Mouse (Mus musculus) gastrocnemius, postnatal 14 days (tissue): ENCODE results near the gene Il5. TPM values are rescaled to one million over a fixed set of nuclear protein-coding genes. Genes with fewer than 3 reads are reported as not detected.

ENCODE experiments used
- DNase-seq: peaks from one replicate; pipeline ENCODE4 v3.0.0; 2021; ENCODE audit warnings: mixed read lengths
- intact Hi-C: fragments of 180-260 bp; cut with DNase I; formaldehyde crosslinking; loops from one replicate; pipeline ENCODE4 v1.15.1; 2025; ENCODE audit warnings: low total_unique reads
- microRNA-seq, 2 experiments: library from miRNA; unstranded; fragments of <30 nt; microRNA quantifications; one replicate each; pipeline ENCODE4 v1.2.0; 2021
- total RNA-seq, 2 experiments: library from RNA; stranded (reverse); gene quantifications; 2 replicates each; pipeline ENCODE4 v1.2.3; 2021

Il5 gene
- total RNA-seq, 2 experiments from 2014 or later, result not detected

DNA sequence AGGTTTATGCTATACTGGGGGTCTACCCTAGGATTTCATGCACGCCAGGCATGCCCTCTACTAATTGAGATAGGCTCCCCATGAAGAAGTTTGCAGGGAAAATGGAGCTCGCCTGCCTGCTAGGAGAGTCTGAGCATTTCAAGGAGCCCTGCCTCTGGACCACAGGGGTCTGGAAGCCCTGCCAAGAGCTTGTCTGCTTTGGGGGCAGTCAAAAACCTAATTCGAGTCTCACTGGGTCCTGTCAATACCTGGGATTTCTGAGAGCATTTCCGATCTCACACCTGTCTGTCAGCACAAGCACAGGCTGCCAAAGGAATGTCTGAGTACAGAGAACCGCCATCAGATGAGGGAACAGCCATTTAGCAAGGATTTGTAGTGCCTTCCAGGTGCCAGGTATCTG lies 44.0 kb downstream of the Il5 start:
- DNase-seq, result no peak
- intact Hi-C loops, result no loop called here

DNA sequence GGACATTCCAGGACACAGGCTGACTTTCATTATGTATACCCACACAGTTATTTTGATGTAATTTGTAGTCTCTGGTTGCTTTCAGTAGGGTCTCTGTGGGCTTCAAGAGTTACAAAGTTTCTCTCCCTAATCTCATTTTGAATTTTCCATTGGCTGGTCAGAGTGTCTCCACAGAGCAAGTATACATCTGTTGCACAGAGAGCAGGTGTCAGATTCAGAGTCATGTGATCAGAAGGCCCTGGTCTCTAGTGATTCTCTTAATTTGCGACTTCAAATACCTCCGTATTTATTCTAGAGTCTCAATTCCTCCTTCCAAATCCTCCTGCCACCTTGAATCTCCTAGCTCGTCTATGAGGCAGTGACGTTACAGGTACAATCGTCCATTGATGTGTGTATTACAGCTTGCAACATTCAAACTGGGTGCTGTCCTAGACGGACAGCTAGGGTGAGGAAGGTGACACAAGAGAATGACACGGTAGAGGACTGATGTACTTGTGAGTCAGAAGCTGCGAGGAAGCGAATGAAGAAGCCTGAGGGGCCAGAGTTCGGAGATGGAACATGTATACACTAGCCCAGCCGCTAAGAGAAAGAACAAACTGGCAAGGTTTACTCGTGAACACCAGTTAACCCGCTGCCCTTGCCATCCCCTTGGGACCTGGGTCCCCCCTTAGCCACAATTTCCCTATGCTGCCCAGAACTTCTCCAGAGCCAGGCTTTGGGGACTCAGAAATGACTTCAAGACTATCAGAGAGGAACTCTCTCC lies 48.0 kb downstream of the Il5 start:
- intact Hi-C loops, result loop anchor here (5.0 kb wide), 1 partner anchor 79 kb away; no protein-coding TSS in a partner anchor
- DNase-seq, result no peak

DNA sequence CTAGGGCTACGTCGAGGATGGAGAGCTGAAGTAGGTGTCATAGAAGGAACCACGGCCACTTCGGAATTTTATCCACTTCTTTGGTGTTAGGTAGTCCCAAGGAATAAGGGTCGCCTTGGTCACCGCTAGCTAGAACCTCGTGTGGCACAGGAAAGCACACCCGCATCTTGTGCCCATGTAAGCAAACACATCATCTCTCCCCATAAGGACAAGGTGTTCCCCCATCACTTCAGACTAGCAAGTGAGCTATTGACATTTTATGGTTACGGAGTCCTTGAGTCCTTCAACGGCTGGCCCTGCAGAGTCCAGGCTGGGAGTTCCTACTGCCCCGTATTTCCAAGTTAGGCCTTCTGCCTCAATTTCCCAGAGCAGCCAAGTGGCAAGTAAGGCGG lies 48.6 kb downstream of the Il5 start:
- intact Hi-C loops, result loop anchor here (5.0 kb wide), 1 partner anchor 78 kb away; no protein-coding TSS in a partner anchor

DNA sequence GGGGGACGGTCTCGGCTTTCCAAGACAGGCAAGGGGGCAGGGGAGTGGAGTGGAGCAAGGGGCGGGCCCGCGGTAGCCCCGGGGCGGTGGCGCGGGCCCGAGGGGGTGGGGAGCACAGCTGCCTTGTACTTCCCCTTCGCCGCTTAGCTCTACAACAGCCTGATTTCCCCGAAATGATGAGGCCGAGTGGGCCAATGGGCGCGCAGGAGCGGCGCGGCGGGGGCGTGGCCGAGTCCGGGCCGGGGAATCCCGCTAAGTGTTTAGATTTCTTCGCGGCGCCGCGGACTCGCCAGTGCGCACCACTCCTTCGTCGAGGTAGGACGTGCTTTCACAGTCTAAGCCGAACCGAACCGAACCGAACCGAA lies 49.1 kb downstream of the Il5 start, which contains the start of gene Irf1:
TSS of gene Irf1 (plus strand) at position 255 of the 365 bp plus-strand sequence.
- peak; percentile 96 for DNase-seq
- intact Hi-C loops, result loop anchor here (5.0 kb wide), 1 partner anchor 78 kb away; no protein-coding TSS in a partner anchor

More for the DNA sequence above, 48.6 kb downstream of the Il5 start:
- no peak for DNase-seq

DNA sequence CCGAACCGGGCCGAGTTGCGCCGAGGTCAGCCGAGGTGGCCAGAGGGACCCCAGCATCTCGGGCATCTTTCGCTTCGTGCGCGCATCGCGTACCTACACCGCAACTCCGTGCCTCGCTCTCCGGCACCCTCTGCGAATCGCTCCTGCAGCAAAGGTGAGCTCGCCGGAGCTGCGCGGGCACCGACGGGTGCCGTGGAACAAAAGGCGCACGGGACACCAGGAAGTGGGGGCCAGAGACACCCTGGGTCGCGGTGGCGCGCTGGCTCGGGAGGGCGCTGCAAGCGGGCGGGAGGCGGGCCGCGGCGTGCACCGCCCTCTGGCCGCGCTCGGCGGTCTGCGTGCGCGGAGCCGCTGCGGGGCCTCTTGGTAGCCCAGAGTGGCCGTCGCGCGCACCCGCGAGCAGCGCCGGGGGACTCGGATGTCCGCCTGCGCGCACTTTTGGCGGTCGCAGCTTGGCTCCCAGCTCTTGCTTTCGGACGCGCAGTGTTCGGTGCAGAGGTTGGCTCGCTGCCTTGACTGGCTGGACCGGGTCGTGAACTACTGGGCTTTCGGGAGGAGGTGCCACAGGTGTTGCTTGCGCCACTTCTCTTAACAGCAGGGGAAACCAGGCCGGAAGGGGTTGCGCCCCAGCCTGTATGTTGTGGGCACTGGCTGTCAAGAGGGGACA lies 49.7 kb downstream of the Il5 start:
- DNase-seq, result peak; percentile 86
- intact Hi-C loops, result no loop called here

DNA sequence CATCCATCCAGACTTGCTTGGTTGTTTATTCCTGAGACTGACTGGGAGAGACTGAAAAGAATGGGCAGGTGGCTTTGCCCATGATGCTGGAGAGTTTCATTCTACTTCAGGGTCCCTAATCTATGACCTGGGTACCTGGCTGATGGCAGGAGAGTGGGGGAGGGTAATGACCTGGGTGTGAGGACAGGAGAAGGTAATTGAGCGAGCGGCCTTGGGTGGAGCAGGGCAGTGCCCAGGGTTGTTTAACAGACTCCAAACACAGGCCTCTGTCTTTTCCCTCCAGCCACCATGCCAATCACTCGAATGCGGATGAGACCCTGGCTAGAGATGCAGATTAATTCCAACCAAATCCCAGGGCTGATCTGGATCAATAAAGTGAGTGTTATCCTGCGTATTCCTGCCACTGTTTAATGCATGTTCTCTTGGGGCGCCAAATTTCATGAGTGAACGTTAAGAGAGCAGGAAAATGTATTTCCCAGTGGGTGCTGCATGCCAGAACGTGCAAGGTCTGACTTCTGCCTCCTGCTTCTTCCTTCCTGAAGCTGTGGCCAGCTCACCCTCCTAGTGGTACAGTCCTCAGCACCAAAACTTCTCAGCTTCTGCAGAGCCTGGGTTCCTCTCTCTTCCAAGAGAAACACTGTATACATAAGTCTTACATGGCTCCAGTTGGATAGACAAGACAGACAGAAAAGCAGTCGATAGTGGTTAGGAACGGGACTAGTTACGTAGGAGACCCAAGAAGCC lies 50.6 kb downstream of the Il5 start:
- intact Hi-C loops, result no loop called here
- no peak for DNase-seq

DNA sequence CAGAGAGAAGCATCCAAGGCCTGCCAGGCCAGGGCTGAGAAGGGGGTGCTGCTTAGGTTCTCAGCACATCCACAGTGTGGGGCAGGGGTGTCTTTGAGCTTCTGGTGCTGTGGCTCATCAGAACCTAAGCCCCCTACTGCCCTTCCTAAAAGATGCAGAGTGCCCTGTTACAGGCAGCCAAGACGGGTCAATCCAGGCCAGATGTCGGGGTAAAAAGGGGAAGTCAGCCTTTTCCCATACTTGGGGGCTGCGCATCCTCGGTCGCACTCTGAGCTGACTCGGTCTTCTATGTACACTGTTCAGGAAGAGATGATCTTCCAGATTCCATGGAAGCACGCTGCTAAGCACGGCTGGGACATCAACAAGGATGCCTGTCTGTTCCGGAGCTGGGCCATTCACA lies 51.9 kb downstream of the Il5 start:
- no peak for DNase-seq
- intact Hi-C loops, result no loop called here

DNA sequence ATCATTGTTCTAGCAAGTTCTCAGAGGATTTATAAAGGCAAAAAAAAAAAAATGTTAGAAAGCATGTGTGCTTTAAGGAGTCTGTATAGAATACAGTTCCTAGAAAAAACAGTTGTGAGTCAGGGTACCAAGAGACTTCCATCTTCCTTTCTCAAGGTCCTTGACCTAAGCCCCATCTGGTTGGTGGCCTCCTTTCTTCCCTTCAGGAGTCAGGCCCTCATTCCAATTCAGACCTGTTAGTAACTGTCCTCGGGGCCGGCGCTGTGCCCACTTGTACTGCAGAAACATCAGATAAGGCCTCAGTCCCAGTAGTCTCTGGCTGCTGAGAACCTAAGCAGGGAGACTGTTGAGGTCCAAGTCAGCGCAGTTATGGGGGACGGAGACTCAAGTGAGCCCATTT lies 52.5 kb downstream of the Il5 start, which contains the start of gene Gm17334:
TSS of gene Gm17334 (minus strand) at position 101 of the 400 bp plus-strand sequence.
- intact Hi-C loops, result no loop called here
- DNase-seq, result no peak

DNA sequence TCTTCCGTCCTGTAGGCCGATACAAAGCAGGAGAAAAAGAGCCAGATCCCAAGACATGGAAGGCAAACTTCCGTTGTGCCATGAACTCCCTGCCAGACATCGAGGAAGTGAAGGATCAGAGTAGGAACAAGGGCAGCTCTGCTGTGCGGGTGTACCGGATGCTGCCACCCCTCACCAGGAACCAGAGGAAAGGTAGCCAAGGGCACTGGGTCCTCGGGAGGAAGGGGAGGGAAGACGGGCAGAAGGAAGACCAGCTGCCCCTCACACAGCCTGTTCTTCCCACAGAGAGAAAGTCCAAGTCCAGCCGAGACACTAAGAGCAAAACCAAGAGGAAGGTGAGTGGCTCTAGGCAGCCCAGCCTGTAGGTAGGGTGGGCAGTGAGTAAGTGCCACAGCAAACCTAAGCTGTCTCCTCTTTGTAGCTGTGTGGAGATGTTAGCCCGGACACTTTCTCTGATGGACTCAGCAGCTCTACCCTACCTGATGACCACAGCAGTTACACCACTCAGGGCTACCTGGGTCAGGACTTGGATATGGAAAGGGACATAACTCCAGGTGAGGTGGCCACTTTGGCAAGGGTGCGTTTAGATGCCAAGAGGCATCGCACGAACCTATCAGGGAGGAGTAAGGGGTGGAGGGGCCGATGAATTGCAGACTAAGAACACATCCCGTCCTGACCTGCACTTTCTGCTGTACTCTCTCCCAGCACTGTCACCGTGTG lies 53.2 kb downstream of the Il5 start:
- intact Hi-C loops, result no loop called here
- no peak for DNase-seq

Small RNAs within 50 kb of the gene (microRNA-seq; reads per million reads assigned to microRNA genes)
- gene Mir7671, result 0 reads per million in 2 experiments

Other genes with a start within 250 kb of the Il5 start
- gene Gm9945, start 240.6 kb upstream of the Il5 start, total RNA-seq, result not detected
- gene Sowaha, start 240.5 kb upstream of the Il5 start, total RNA-seq, result under 1 TPM; 0.11 to 0.12 TPM
- gene Sept8, start 201.5 kb upstream of the Il5 start, total RNA-seq, result 10 to 100 TPM; 25.6 to 31.3 TPM
- 1 to 10 TPM; 6.8 to 7.4 TPM for gene Kif3a, start 153.4 kb upstream of the Il5 start, total RNA-seq
- not detected for gene Il4, start 102.1 kb upstream of the Il5 start, total RNA-seq
- not detected for gene Il13, start 86.1 kb upstream of the Il5 start, total RNA-seq
- 1 to 10 TPM; 5.2 to 6.7 TPM for gene Rad50, start 13.5 kb upstream of the Il5 start, total RNA-seq
- gene Irf1, start 49.2 kb downstream of the Il5 start, total RNA-seq, result 1 to 10 TPM; 8.7 to 9.1 TPM
- under 1 TPM; 0.23 to 0.33 TPM for gene Gm17334, start 52.4 kb downstream of the Il5 start, total RNA-seq
- gene Gm12216, start 138.5 kb downstream of the Il5 start, total RNA-seq, result 1 to 10 TPM; 2.1 to 3.7 TPM
- gene Slc22a5, start 170.9 kb downstream of the Il5 start, total RNA-seq, result 10 to 100 TPM; 11.1 to 11.2 TPM